Mouse (Mus musculus) thymus, postnatal 25 days (tissue): ENCODE data around the gene Git2.

Source experiments
- DNase-seq: peaks from one replicate; pipeline ENCODE4 v3.0.0; 2022

The Git2 gene

DNA sequence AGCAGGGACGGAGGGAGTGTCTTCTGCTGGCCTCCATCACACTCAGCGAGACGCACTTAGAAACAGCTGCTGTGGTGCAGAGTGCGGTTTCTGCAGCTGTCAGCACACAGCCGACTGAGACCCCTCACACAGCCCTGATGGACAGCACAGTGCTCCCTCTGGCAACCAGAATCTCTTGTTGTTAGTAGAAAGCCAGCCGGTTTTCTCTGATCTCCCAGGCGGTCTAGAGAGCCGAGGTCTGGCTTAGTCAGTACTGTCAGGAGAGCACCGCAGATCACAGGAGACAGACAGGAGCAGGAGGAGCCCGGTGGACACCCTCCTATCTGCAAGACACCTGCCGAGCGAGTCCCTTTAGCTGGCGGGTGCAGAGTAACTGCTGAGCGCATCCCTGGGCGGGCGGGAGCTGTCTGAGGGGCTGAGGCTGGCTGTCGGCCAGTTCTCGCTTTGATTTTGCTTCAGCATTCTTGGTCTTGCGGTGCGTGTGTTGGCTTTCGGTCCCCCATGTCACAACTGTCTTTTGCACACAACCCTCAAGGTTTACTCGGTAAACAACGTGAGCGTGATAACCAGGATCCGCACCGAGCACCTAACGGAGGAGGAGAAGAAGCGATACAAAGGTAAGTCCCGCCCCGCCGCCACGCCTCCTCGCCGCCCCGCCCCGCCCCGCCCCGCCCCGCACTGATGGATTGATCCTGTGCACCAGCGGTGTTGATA lies 21.1 kb upstream of the Git2 start:
- no peak for DNase-seq

DNA sequence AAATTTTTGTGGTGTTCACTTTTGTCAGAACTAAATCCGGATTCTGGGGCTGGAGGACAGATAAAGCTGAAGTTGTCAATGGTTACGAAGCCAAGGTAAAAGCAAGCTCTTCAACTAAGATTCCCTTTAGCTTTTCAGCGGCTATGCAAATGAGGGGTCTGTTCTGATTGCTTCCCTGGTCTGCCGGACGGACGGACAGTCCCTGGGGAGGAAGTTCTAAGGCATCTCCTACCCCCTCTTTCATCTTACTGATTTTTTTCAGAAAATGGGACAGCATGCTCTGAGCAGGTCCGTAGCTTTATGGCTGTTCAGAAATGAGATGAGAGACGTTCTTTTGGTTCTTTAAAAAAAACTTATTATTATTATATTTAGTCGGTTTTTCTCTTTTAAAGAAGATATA lies 20.3 kb upstream of the Git2 start:
- no peak for DNase-seq

DNA sequence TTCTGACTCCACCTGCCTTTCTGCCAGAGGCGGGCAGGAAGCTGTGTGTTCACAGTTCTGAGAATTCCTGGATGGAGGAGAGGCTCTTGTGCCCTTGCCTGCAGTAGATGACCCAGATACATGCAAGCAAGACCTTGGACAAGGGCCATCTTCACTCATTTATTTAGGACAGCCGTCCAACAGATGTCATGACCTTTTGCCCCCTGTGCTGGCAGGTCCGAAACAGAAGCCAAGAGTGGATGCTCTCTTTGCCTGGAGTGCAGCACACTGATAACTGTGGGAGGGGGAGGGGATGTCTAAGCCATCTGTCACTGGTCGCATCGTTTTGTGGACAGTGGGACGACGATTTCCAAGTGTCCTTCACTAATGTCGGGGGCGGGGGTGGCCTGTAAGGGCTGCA lies 19.9 kb upstream of the Git2 start:
- no peak for DNase-seq

DNA sequence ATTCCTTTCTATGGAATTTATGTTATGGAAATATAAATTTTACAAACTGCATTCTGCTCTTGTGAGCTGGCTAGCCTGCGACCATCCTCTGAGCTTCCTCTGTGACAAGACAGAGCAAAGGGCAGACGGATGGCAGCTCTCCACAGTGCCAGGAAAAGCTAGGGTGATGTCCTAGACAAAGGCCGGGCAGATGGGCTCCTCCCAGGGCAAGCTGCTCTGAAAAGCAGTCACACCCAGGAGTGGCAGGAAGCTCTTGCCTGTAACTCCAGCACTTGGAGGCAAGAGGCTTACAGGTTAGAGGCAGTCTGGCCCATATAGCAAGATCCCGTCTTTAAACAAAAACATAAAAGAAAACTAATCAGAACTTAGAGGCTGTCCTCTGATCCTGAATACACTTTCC lies 19.3 kb upstream of the Git2 start:
- no peak for DNase-seq

DNA sequence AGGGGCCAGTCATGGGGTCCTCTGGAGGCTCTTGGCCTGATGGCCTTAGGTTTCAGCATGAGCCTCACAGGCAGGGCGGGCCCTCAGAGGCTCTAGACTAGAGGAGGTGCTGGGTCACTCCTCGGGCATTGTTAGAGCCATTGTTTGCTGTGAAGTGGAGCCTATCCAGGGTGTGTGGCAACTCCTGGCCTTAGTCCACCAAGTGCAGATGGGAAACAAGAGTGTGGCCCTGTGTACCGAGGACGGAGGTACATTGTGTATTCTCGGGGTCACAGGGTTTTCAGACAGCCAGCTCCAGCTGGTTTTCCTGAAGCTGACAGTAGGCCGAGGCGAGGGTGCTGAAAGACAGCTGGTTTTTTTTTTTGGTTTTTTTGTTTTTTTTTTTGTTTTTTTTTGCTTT lies 18.0 kb upstream of the Git2 start:
- no peak for DNase-seq

DNA sequence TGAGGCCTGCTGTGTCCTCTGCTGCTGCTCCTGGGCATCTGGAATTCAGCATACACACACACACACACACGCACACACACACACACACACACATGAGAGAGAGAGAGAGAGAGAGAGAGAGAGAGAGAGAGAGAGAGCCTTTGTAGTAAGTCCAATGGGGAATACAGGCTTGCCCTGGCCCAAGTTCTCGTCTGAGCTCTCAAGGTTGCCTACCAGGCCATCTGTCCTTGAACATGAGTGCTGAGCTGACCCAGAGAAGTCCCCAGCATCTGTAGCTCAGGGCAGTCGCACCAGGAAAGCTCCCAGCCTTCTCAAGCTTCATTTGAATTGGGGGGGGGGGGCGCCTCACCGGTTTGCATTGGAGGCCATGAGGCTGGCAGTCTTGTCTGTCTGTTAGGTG lies 9.9 kb upstream of the Git2 start:
- no peak for DNase-seq

DNA sequence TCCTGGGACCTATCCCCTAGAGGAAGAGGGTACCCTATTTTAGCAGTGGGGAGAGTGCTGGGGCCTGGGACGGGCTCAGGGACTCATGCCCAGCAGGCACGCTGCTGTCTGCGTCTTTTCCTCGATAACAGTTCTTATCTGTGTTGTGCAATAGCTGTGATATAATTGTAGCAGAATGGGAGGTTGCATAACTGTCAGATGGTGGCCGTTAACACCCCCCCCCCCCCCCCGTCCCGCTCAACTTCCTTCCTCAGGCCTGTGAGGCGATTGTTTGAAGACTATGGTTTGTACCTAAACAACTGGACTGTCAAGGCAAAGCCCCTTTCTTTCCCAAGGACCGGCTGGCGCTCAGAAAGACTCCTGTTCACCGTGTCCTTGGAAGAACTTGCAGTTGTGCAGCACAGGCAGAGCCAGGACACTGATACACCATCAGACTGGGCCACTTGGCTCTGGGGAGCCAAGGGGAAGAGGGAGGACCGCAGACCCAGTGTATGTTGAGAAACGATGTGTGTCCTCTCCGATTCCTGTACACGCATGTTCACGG lies 9.4 kb upstream of the Git2 start:
- peak; percentile 22 for DNase-seq

DNA sequence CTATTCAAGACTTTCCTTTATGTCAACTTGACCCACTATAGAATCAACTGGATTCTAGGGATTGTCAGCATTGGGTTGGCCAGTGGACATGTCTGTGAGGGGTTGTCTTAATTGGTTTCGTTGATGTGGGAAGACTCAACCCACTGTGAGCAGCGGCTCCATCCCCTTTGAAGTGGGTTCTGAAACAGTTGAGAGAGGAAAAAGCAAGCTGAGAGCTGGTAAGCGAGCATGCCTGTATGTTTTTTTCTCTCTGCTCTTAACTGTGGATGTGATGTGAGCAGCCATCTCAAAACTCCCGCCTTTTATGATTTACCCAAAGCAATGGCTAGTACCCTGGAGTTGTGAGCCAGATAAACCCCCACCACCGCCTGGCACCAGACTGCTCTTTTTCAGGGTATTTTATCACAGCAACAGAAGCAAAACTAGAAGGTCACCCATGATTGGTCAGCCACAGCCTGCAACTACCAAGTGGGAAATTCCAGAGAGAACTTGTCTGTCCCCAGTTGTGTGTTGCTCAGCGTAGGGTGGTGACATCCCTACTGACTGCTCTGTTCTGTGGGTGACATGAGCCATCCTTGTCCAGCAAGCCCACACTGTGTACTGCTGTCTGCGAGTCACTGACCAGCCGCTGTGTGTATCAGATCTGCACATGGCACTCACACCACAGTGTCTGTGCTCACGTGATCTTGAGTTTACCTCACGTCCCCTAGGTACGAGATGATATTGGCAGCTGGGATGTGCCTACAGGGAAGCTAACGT lies 8.3 kb upstream of the Git2 start:
- peak; percentile 62 for DNase-seq

DNA sequence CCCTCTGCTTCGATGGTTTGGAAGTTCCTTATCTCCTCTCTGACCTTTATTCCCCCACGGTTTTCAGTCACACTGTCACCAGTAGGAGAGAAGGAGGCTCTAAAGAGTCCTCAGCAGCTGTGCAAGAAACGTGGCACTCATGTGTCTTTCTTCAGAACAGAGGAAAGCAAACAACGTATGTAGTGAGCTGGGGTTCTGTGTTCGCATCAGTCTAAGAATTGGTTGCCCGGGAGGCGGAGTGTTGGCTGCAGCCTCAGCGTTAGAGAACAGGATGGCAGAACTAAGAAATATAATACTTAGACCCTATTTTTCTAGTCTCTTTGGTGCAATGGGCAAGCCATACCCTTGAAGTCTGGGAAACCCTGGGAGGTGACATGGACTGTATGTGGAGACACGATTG lies 7.7 kb upstream of the Git2 start:
- peak; percentile 41 for DNase-seq

DNA sequence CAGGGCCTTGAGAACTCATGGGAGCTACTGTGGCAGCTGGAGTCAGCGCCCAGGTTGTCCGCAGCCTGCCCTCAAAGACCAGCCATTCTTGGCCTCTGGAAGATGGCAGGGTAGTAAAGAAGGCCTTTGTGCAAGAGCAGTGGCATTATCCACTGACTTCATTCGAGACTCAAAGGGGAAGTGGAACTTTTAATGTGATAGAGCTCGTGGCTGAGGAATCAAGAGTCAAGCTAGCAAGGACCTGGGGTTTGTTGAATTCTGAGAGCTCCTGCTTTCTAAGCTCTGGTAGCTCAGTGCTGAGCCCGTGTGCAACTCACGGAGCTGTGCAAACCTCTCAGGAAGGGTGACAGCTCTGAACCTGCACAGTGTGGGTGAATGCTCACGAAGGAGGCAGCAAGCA lies 5.6 kb upstream of the Git2 start:
- DNase-seq: no peak

DNA sequence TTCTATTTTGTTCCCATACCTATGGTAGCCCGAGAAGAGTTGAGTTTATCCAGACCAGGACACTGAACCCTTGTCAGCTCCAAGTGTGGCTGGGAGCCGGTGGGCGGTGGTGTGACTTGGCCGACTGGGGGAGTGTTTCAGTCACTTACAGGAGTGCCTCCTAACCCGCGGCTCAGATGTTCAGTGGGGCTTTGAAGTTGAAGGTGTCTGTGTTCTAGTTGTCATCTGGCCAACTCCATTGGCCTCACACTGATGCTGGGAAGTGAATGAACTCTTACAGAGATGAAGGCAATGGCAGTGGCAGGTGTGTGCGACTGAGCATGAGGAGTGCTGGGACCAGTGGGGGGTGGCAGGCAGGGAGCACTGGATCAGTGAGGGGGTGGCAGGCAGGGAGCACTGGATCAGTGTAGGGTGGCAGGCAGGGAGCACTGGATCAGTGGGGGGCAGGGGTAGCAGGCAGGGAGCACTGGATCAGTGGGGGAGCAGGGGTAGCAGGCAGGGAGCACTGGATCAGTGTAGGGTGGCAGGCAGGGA lies 4.7 kb upstream of the Git2 start:
- peak; percentile 42 for DNase-seq

DNA sequence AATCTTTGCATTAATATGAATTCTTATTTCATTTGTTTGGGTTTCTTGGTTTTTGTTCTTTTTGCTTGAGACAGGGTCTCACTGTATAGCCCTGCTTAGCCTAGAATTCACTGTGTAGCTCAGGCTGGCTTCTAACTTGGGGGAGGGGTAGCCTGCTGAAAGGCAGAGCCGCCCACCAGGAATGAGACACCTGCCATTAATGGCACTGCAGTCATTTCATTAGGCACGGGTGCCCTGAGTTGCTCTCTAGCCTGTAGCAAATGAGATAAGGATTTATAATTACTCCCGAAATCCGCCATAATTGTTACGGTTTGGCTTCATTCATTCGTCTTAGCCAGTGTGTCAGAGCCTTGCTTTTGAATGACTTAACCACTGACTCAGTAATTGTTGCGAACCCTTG lies 857 bp upstream of the Git2 start:
- no peak for DNase-seq

DNA sequence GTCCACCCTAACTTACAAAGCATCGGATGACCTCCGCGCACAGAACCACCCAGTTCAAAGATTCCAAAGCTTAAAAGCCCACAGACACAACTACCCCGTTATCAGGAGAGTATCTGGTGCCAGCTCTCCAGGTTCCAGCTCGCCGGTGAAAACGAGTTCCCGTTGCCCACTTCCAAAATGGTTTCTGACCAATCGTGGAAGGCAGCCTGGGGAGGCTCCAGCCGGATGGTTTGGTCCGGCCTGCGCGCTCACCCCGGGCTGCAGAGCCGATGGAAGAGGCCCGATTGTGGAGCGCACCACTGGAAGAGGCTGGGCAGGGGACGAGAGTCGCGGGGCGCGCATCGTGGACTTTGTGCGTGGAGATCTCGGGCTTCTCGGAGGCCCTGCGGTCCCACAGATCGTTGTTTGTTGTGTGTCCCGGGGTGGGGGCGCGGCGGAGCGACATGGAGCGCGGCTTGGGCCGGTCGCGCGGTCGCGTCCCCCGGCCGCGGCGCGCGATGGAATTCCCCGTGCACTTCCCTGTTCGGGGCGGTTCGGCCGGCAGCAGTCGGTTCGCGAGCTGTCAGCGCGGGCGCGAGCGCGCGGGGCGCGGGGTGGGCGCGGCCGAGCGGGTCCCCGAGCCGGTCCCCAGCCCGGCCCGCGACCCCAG lies 790 bp downstream of the Git2 start, which contains the start of gene Ankrd13a:
Gene Ankrd13a (plus strand): TSS at position 275 of the 649 bp plus-strand sequence.
- peak; percentile 87 for DNase-seq

DNA sequence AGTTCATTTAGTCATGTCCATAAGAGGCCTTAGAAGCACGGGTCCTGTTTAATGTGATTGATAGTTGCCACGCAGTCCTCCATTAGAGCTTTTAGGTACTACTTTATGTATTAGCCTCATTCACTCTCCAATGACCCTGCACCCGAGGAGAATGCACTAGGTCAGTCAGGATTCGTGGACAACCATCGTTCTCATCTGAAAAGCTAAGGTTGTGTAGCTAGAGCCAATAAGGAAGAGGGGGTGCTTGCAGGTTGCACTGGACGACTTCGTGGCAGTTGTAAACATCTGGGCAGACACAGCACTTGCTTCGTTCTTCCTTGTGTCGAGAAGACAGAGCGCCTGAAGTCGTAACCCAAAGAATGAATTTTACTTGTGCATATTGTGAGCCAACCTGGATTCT lies 1.5 kb downstream of the Git2 start:
- DNase-seq: peak; percentile 61

DNA sequence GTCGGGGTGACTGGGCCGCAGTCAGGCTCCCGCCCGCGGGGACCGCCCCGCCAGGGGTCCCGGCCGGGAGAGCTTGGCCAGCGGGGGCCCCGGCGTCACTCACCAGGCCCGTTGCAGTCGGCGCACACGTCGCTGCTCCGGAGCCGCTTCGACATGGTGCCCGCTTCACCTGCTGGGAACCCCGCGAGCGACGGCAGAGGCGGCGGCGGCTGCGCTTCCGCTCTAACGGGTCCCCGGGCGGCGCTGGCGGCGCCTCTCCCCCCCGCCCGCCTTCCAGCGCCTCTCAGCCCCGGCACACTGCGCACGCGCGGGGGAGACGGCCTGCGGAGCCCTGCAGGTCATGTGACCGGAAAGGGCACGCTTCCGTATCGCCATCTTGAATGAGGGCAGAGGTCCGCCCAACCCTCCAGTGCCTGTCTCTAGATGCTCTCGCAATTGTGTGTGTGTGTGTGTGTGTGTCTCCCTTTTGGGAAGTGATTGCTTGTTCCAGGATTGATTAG lies 2.1 kb downstream of the Git2 start:
- DNase-seq: peak; percentile 98

DNA sequence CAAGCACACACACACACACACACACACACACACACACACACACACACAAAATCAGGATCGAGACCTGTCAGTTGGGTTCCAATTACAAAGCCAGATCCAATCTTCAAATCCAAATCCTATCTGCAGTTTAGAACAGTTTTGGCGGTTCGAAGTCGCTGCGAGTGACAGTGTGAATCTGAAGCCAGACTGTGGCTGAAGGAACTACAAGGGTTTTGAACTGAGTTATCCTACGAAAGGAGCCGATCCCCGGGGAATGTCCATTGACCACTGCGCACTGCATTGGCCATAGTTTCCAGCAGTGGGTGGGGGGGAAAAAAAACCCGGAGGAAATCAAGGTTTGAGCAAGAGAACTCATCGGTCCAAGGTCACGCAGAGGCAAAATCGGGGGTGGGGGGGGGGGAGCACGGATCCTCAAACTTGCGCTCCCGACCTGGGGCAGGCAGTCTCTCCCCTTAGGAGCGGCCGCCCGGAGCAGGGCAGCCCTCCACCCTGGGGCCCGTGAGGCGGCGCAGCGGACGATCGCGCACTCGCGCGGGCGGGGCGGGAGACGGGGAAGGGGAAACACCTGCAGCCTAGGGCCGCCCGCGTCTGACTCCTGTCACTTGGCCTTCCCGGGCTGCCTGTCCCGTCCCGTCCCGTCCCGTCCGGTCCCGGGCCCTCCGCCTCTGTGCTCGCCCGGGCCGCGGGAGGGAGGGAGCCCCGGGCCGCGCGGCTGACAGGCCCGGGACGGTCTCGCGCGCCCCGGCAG lies 2.7 kb downstream of the Git2 start:
- DNase-seq: peak; percentile 85

DNA sequence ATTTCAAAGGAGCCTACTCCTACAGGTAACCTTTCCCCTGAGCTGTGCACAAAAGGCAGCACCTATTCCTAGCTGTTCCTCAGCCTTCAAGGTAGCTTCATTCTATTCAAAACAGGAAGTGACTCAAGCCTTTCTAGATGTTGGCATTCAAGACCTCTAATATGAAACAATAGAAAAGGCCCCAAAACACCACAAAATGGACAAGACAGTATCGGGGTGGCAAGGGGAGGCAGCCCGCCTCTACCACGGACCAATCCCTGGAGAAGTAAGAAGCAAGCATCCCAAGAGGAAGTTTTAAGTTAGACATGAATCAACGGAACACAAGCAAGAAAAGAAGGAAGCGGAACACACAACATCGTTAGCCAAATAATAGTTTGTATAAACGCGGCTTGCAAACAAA lies 3.5 kb downstream of the Git2 start:
- peak; percentile 25 for DNase-seq

DNA sequence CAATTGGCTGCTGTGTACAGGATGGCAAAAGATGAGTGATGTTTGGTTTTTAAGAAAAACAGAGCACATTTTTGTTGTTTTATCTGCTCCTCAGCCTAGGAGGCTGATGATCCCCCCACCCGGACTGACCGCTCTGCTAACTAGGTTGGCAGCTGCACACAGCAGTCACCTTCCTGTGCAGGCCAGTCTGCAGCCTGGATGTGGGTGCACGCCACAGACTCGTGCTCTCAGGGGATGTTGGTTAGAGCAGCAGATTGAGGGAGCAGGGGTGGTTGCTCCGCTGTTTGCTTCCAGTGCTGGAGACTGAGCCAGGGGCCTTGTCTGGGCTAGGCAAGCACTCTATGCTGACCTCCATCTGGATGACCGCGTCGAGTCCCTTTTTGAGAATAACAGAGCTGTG lies 5.5 kb downstream of the Git2 start:
- DNase-seq: peak; percentile 59

DNA sequence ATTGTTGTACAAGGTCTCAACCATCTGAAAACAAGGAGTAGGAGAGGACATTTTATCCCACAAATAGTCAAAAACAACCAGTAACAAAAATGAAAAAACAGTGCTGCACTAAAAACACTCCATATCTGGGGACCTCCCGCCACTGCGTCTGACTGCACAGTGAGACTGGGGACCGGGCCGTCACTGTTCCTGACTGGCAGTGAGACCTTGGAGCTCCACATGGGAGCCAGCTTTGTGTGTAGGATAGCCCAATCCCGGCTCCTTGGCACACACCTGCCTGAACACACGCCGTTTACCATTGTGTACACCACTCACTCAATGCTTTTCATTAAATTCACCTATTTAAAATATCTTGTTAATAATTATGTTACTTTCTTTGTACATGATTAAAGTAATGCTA lies 8.1 kb downstream of the Git2 start:
- DNase-seq: no peak

DNA sequence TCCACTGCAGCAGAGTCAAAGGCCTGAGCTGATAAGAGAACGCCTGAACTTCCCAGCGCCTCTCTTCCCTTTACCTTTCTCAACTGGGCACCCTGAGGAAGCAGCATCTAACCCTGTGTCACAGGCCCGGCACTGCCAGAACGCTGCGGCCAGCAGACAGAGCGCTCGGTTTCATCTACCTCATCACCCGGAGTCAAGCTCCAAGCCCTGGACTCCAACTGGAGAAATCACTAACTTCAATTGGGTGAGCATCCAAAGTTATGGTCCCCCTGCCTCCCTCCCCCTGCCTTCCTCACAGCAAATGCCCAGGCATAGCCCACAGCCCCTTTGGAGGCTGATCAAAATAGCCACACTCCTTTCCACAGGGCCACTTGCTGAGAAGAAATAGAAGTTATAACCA lies 8.6 kb downstream of the Git2 start:
- DNase-seq: no peak

DNA sequence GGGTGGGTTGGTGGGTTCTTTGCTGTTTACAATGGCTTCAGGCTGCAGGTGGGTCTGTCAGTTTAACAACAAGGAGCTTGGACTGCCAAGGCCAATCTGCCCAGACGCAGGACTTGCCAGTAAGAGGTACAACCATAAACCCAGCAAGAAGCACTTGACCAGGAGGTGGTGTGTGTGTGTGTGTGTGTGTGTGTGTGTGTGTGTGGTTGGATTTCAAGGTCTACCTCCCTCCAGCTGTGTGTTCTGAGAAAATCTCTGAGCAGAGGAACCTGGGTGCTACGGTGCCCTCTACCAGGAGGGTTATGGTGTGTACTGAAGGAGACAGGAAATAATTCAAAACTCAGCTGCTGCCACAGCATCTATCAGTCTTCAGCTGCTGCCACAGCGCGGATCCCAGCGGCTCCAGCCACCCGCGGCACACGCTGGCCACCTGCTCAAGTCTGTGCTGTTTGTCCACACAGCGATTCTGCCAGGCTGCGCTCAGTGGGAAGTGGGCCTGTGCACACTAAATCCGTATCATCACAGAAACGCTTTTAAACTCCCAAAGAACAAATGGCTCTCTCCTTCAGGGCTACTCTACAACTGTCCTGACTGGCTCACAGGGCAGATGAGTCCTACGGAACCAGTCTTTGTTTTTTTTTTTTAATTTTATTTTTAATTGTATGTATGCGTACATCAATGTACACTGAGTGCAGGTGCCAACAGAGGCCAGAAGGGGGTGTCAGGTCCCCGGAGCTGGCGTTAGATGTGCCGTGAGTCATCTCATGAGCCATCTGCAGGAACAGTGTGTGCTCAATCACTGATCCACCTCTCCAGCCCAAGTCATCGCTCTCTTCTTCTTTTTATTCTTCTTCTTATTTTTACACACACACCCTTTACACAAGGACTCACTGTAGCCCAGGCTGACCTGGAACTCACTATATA lies 10.2 kb downstream of the Git2 start:
- peak; percentile 29 for DNase-seq
